Mouse (Mus musculus) naive thymus-derived CD4-positive, alpha-beta T cell, adult 2 months (primary cell): ENCODE measurements around the gene Pfkfb4.

Source experiments
- DNase-seq: peaks from one replicate; pipeline ENCODE4 v3.0.0-alpha.2; 2011; ENCODE audit warnings: low read depth

Gene Pfkfb4

GRCm38 (mm10) chr9:108996411-108996810 is 4.8 kb downstream of the Pfkfb4 start:
- no peak for DNase-seq

DNA sequence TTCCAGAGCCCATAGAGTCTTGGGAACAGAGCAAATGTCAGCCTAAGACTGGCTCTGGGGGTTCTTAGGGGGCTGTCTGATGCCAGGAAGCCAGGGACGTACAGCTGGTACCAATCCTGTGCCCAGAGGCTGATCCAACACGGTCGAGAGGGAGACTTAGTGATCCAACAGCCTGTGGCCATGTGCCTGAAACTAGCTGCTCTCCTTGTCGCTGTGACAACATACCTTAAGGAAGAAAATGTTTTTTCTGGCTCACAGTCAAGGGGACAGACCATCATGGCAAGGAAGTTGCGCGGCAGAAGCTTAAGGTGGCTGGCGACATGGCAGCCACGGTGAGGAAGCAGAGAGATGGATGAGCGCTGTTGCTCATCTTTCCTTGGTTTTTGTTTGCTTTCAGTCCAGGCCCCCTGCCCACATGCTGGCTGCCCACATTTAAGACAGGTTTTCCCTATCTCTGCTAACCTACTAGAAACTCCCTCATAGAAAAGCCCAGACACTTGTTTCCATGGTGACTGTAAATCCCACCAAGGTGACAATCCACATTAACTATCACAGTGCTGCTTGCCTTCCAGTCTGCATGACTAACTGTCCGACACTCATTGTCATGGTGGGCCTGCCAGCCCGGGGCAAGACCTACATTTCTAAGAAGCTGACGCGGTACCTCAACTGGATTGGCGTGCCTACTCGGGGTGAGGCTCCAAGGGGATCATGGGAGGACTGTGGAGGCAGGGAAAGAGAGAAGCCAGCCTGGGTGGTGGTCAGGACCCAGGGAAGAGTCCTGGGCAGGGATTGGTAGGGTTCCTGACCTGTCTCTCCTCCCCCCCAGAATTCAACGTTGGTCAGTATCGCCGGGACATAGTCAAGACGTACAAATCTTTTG is 6.9 kb downstream of the Pfkfb4 start:
- DNase-seq = no peak

- no peak for DNase-seq
These were observed 7.6 kb downstream of the Pfkfb4 start for GRCm38 (mm10) chr9:108999167-108999526.

DNA sequence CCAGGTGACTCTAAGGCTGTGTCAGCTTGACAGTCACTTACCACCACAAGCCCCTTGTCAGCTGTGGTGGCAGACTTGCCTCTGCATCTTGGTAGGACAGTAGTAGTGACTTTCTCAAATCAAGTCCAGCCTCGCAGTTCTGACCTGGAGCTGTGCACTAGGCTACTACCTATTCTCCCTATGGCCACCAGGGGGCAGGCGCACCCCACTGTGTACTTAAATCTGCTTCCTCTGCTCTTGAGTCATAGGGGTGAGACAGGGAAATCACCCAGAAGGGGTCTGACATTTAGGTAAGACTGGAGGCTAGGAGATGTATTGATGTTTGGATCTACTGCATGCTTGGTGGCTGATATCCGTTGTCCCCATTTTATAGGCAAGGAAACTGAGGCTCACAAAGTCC is 9.1 kb downstream of the Pfkfb4 start:
- DNase-seq = peak; percentile 89

GRCm38 (mm10) chr9:109003201-109003600 is 11.6 kb downstream of the Pfkfb4 start:
- DNase-seq = peak; percentile 86

DNA sequence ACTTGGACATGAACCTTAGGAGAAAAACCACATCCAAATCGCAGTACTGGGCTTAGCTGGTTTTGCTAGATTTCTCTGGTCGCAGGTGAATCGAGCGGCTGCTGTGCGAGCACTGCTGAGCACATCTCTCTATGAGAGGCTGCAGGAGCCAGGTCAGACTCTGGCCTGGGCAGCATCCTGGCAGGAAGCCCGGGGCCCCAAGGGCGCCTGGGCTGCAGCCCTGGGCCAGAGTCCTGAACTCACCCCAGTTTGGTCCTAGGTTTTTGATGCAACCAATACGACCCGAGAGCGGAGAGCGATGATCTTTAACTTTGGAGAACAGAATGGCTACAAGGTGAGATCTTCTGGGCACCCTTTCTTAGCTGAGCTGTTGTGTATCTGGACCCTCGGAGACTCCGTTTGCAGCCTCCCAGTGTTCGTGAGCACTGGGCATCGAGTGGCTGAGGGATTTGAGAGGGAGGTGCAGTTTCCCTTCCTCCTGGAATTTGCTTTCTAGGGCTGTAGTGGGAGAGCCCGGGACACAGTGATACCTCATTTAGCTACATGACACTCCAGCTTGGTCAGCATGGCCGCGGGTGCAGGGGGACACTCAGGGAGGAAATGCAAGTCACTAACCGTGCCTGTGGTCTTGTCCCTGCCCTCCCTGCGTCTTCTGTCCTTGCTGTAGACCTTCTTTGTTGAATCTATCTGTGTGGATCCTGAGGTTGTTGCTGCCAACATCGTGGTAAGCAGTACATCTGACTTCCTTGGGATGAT is 15.6 kb downstream of the Pfkfb4 start:
- DNase-seq = no peak

DNA sequence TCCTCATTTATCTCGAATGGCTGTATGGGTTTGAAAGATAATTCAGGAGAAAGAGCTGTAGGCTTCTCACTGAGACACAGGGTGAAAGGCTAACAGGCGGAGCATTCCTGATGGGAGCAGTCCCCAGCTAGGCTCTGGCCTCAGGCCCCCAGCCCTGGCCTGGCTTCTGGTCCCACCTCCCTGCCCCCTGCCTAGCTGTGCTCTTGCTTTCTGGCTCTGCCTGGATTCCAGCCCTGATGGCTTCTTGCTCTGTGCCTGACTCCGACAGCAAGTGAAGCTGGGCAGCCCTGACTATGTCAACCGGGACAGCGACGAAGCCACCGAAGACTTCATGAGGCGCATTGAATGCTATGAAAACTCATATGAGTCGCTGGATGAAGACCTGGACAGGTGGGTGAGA is 16.5 kb downstream of the Pfkfb4 start:
- DNase-seq = no peak

DNA sequence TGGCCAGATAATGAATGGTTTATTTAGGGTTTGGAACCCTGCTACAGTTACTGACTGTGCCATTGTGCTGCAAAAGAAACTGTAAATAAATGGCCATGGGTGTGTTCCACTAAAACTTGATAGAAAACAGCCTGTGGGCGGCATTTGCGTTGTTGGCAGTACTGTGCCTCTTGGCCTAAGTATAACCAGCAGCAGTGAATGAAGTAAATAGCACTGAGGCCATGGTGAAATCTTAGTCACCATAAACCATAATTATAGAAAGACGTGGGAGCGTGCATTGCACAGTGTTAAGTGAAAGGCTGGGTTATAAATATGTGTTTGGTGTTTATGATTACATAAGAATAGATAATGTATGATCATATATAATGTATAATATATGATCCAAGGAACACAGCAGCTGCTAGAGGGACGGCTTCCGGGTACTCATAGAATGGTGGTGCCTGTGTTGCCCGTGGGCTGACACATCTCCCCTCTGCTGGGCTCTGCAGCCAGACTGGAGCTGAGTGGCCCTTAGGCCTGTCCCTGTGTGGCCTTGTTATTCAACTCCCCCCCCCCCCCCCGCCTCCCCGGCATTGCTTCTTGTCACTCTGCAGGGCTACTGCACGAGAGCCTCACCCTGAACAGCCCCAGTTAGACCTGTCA is 17.5 kb downstream of the Pfkfb4 start:
- no peak for DNase-seq

DNA sequence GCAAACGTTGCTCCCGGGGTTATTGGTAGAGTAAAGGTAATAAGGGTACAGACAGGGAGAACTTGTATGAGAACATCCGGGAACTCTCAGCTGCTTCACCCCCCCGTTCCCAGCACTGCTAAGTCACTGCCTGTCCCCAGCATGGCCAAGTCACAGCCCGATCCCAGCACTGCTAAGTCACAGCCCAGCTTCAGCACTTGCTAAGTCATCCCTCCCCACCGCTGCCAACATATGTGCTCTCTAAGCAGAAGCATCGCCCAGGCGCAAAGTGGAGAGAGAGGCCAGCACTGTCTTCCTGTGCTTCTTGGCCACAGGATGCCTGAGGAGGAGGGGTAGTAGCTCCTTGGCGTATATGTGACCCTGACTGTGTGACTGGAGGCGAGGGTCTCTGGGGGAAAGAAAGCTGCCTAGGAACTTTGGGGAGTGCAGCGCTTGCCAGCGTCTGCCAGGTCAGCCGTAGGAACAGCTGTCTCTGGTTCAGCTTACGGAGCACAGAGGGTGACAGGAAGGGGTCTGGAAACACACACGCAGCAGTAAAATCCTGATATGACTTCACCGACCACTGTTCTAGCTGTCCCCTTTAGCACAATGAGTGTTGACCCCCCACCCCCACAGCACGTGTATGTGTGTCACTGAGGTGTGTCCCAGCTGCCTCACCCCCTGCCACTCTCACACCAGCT is 18.2 kb downstream of the Pfkfb4 start:
- DNase-seq = peak; percentile 25

GRCm38 (mm10) chr9:109010316-109010690 is 18.7 kb downstream of the Pfkfb4 start:
- DNase-seq = no peak

DNA sequence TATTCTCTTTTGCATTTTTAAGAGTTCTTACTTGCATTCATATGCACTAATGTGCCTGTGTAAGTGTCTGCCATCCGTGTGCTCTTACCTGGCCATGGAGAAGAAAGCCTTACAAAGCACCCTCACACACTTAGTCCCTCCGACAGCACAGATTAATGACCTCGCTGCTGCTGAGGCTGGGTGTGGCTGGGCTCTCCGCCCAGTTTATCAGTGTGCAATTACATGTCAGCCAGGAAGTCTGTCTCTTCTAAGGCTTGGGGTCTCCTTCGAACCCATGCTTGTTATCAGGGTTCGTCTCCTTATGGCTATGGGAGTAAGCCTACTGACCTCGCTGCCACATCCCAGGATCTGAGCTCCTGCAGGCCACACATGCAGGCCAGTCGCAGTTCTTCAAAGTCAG is 23.8 kb downstream of the Pfkfb4 start:
- DNase-seq = no peak

DNA sequence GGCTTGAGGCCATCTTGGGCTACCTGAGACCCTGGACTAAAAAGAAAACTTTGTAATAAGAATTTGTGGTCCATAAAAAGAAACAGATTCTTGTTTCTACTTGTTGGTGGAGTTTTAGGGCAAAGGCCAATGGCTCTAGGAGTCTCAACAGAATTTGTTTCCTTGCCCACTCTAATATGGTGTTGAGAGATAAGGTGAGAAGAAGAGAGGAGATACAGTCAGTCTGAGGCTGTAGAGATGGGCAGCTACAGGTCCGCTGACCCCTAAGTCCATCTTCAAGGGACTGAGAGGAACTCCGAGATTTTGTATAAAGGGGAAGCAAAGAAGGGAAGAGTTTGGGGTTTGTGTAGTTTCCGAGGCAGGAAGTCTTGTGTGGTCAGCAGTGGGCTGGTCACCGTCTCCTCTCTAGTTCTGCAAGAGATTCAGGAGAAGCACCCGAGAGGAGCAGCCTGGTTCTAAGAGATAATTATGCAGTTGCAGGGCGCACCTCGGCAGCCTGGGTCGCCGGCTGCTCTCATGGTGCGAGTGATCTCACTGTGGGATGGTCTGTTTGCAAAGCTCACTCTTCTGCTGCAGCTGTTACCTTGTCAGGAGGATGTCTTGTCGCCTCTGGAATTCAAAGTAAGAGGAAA is 25.5 kb downstream of the Pfkfb4 start:
- DNase-seq = no peak

DNA sequence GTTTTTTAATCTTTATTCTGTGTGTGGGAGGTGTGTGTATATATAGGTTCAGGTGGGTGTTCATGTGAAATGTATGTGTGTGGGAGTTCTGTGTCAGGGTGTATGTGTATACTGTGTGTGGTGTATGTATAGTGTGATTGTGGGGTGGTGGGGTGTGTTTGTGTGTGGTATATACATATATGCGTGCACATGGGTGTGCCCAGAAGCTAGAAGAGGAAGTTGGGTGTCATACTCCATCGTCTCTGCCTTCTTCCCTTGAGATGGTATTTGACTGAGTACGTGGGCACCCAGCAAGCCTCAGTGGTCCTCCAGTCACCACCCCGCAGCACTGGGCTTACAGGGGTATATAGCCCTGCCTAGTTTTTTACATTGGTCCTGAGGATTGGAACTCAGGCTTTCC is 29.9 kb downstream of the Pfkfb4 start:
- DNase-seq = peak; percentile 36

- DNase-seq = peak; percentile 68
These were observed 31.5 kb downstream of the Pfkfb4 start for GRCm38 (mm10) chr9:109022866-109023685.

DNA sequence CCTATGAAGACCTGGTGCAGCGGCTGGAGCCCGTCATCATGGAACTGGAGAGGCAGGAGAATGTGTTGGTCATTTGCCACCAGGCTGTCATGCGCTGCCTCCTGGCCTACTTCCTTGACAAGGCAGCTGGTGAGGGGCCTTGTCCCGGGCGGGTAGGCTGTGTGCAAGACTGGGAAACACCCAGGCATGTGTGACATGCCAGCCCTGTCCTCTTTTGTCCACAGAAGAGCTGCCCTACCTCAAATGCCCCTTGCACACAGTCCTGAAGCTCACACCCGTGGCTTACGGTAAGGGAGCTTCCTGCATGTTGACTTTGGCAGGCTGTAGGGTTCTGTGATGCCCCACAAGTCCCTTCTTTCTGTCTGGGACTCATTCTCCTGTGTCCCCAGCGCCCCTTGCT is 35.9 kb downstream of the Pfkfb4 start:
- no peak for DNase-seq

- DNase-seq = no peak
These were observed 36.8 kb downstream of the Pfkfb4 start for GRCm38 (mm10) chr9:109028421-109028820.

DNA sequence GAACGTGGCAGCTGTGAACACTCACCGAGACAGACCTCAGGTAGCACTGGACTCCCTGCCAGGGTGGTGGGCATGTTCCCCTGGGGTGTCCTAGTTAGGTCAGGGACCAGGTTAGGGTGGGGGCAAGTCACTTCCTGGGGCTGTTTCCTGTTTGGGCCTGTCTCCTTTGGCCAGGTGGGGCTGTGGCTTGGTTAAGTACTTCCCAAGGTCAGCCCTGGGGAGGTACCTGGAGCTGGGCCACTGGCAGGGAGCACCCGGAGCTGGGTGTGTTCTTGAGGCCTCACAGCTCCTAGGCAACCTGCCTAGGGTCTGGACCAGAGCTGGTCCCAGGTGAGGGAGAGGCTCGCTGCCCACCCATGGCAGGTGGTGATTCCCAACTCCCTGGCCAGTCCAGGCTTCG is 37.3 kb downstream of the Pfkfb4 start:
- no peak for DNase-seq

- no peak for DNase-seq
These were observed 38.7 kb downstream of the Pfkfb4 start for GRCm38 (mm10) chr9:109030312-109030711.

DNA sequence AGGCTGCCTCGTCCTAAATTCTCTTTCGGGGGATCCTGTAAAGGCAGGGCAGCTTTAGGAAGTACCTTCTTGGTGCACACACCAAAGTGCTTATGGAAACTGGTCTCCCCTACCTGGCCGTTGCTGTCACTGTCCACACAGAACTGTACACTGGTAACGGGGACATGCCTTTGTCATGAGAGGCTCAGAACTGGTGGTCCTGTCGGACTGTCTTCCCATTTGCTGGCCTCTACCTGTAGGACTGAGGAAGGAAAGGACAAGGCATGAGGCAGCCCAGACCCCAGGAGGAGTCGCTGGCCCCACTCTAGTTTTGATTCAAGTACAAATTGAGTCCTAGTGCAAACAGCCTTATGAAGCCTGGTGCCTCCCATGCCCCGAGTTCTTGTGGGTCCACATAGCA is 39.4 kb downstream of the Pfkfb4 start:
- no peak for DNase-seq

- DNase-seq = no peak
These were observed 40.1 kb downstream of the Pfkfb4 start for GRCm38 (mm10) chr9:109031686-109032085.

GRCm38 (mm10) chr9:109032435-109032834 is 40.9 kb downstream of the Pfkfb4 start:
- no peak for DNase-seq
